Mouse (Mus musculus) stomach, postnatal 0 days (tissue): ENCODE results near the gene Dpy19l3. TPM values are rescaled to one million over a fixed set of nuclear protein-coding genes. Genes with fewer than 3 reads are reported as not detected.
A peak's percentile ranks its signal among the peaks of the same experiment; 100 is the strongest.

ENCODE experiments used
- ATAC-seq: fragments of 200-750 bp; cut with Nextera tagmentation; 2 replicates; pipeline ENCODE4 v1.8.0; 2017; ENCODE audit not compliant: low FRiP score, low TSS enrichment
- DNase-seq: peaks from one replicate; pipeline ENCODE4 v3.0.0-alpha.2; 2016; ENCODE audit warnings: low spot score
- H3K27ac ChIP-seq: fragments of 300-500 bp; sonication (generic); replicated peaks from 2 replicates; pipeline ENCODE4 v1.5.1; 2014; ENCODE audit warnings: mild to moderate bottlenecking, control low read depth
- H3K27me3 ChIP-seq: fragments of 300-500 bp; sonication (generic); 2 replicates; pipeline ENCODE4 v1.6.1; 2014; ENCODE audit warnings: low read length; ENCODE audit not compliant: control insufficient read depth, insufficient read depth
- H3K36me3 ChIP-seq: fragments of 300-500 bp; sonication (generic); 2 replicates; pipeline ENCODE4 v1.6.1; 2014; ENCODE audit warnings: low read length, mixed read lengths; ENCODE audit not compliant: control insufficient read depth, insufficient read depth
- H3K4me1 ChIP-seq: fragments of 300-500 bp; sonication (generic); replicated peaks from 2 replicates; pipeline ENCODE4 v1.6.1; 2014; ENCODE audit warnings: antibody characterized with exemption; ENCODE audit not compliant: control insufficient read depth, insufficient read depth
- H3K4me2 ChIP-seq: fragments of 300-500 bp; sonication (generic); replicated peaks from 2 replicates; pipeline ENCODE4 v1.6.1; 2014; ENCODE audit warnings: low read depth, mild to moderate bottlenecking, control low read depth, moderate library complexity
- H3K4me3 ChIP-seq: fragments of 300-500 bp; sonication (generic); 2 replicates; pipeline ENCODE4 v1.5.1; 2014; ENCODE audit warnings: low read depth, low read length, control low read depth
- H3K9ac ChIP-seq: fragments of 300-500 bp; sonication (generic); 2 replicates; pipeline ENCODE4 v1.6.1; 2014; ENCODE audit warnings: mild to moderate bottlenecking, low read length, control low read depth, mixed read lengths
- H3K9me3 ChIP-seq: fragments of 300-500 bp; sonication (generic); 2 replicates; pipeline ENCODE4 v1.6.1; 2016; ENCODE audit warnings: low read length; ENCODE audit not compliant: control insufficient read depth
- CTCF ChIP-seq: IDR thresholded peaks from 2 replicates; pipeline ENCODE4 v1.5.1; 2016; ENCODE audit warnings: antibody characterized with exemption, low read depth, mild to moderate bottlenecking, moderate library complexity
- EP300 ChIP-seq: optimal IDR thresholded peaks from 2 replicates; pipeline ENCODE3; 2016; ENCODE audit warnings: antibody characterized with exemption
- WGBS: fragments of 180-500 bp; shearing (Covaris S2); extraction: QIAGEN DNeasy Blood & Tissue Kit; methylation state at CpG from one replicate; pipeline ENCODE4 v1.1.7; 2014; 5-methylcytosine and 5-hydroxymethylcytosine counted together
- polyA plus RNA-seq: library from polyadenylated mRNA; unstranded; fragments of >200 nt; fragmentation: Nextera tagmentation; extraction: Ambion mirVana; gene quantifications from 2 replicates; pipeline ENCODE4 v1.2.1, GENCODE M21; 2015

Dpy19l3 gene
- 7.9 and 9.0 TPM in 2 replicates for polyA plus RNA-seq

DNA sequence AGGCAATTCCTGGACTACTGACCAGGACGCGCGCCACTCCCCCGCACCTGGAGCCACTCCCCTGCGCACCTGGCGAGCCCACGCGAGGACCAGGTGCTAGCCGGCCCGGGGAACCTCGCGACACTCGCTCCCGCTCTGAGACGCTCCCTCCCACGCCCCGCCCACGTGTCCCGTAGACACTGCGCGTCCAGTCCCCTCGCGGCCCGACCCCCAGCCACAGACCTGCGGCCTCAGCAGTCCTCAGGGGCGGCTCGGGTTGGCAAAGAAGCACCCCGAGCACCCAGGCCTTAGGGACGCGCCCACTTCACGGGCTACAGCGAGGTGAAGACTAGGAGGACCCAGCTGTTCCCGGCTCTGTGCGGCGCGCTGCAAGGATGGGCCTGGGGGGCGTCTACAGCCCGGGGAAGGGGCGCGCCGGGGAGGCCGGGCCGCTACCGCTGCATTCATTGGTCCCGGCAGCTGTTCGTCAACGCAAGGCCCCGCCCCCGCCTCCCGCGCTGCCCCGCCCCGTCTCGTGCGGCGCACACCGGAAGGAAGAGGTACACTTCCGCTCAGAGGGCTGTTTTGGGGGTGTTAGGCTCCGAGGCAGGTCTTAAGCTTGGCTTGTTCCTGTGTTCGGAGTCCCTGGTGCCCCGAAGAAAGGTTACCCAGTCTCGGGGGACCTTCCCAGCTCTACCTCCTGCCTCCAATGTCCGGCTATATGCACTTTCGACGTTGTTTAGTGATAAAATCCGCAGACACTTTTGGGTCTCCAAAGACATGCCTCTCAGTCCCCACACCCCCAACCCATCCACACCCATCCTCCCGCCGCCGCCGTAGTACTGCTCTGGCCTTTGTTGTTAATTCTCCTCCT lies at the start of gene Dpy19l3:
Gene Dpy19l3, minus strand, starts transcription at position 422 of the 853 bp plus-strand sequence.
- no peaks in the 10 kb centered on the region for H3K36me3 ChIP-seq
- H3K9me3 ChIP-seq = no peaks in the 10 kb centered on the region
- H3K4me3 ChIP-seq = peak within 1 kb of the TSS; percentile 83
- no peaks in the 10 kb centered on the region for H3K4me1 ChIP-seq
- ATAC-seq (peak; percentile 96), DNase-seq (peak; percentile 88)
- H3K27me3 ChIP-seq = no peaks in the 10 kb centered on the region
- H3K9ac ChIP-seq = peak within 1 kb of the TSS; percentile 77
- peak within 1 kb of the TSS; percentile 40; the same call in 1 of the 2 replicates for H3K27ac ChIP-seq
- H3K4me2 ChIP-seq = peak within 1 kb of the TSS; percentile 100
- WGBS = under 1% methylated on average over 67 of the region's 70 CpGs
- no peak for TF ChIP-seq EP300
- no peak for TF ChIP-seq CTCF

- TF ChIP-seq CTCF (no peak), EP300 (no peak)
- 24% methylated on average over 22 of the region's 26 CpGs for WGBS
- peak within 1 kb of the TSS; percentile 86 for H3K27ac ChIP-seq
Observed at GRCm38 (mm10) chr7:35802906-35803595, 48.8 kb upstream of the Dpy19l3 start, which contains the start of gene Zfp507. Zfp507 (minus strand) TSS chr7:35803003.

DNA sequence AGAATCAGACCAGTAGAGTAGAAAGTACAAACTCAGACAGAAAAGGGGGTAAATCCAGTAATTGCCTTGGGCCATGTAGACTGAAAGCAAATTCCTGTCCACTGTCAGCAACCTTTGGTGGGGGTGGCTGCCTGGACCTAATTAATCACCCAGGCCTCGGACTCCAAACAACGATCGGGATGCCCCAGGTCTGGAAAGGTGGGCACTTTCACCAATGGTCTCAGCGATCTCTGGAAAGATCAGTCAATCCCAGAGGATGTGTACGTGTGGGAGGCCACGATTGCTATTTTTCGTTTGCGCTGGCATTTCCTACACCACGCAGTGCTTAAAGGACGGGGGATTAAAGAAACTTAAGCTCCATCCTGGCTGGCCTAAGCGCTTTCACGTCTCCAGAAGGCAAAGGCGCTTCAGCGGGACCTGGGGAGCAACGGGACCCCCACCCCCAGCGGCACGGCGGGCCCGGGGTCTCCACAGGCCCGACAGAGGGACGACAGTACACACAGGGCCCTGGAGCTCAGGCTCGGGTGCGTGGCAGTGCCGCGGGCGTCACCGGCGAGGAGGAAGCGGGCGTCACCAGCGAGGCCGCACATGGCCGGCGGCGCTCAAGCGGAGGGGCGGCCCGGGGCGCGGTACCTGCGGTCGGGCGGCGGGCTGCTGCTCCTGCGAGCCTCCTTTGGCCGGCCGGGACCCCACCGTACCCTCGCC lies 48.1 kb upstream of the Dpy19l3 start:
- H3K9ac ChIP-seq = peak overlapping the region; percentile 97

More at GRCm38 (mm10) chr7:35802906-35803595, 48.8 kb upstream of the Dpy19l3 start, which contains the start of gene Zfp507:
- ATAC-seq (peak; percentile 95), DNase-seq (peak; percentile 92)
- H3K36me3 ChIP-seq = peaks cover 15% of the 10 kb centered on the region
- peak within 1 kb of the TSS; percentile 84 for H3K4me3 ChIP-seq
- peak within 1 kb of the TSS; percentile 92 for H3K4me2 ChIP-seq
- no peaks in the 10 kb centered on the region for H3K4me1 ChIP-seq
- H3K9ac ChIP-seq = peak within 1 kb of the TSS; percentile 97
- H3K27me3 ChIP-seq = no peaks in the 10 kb centered on the region
- H3K9me3 ChIP-seq = no peaks in the 10 kb centered on the region

DNA sequence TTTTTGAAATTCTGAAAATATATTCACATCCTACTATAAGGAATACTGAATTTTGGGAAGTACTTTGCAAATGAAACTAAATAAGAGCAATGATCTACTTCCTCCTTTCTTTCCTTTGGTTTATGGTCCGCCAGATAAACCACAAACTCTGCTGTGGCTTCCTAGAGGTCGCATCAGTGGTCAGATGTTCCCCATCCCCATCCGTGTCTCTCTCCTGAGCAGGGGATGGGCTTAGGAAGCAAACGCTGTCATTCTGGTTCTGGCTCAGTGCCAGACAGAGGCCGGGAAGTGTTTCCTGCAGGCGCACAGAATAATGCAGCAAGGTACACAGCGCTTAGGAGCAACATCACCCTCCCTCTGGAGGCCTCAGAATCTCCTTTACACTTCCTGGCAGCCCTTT lies 41.9 kb upstream of the Dpy19l3 start:
- H3K4me1 ChIP-seq = no peaks in the 10 kb centered on the region
- no peaks in the 10 kb centered on the region for H3K27me3 ChIP-seq
- WGBS = 52% methylated on average over 7 of the region's 7 CpGs
- peaks cover 30% of the 10 kb centered on the region for H3K36me3 ChIP-seq
- no peak overlapping the region for H3K4me3 ChIP-seq
- no peak overlapping the region for H3K4me2 ChIP-seq
- ATAC-seq (peak; percentile 63; the same call in 1 of the 2 replicates), DNase-seq (peak; percentile 35)
- H3K9me3 ChIP-seq = no peaks in the 10 kb centered on the region
- no peak overlapping the region for H3K9ac ChIP-seq
- TF ChIP-seq CTCF = no peak
- TF ChIP-seq EP300 = no peak
- H3K27ac ChIP-seq = no peak overlapping the region

More for the DNA sequence above, 48.1 kb upstream of the Dpy19l3 start:
- no peaks in the 10 kb centered on the region for H3K27me3 ChIP-seq
- H3K4me2 ChIP-seq = peak overlapping the region; percentile 92
- H3K36me3 ChIP-seq = peaks cover 15% of the 10 kb centered on the region
- H3K4me1 ChIP-seq = no peaks in the 10 kb centered on the region
- peak overlapping the region; percentile 84 for H3K4me3 ChIP-seq
- TF ChIP-seq EP300 (no peak), CTCF (no peak)
- DNase-seq (no peak), ATAC-seq (peak; percentile 91)
- H3K27ac ChIP-seq = peak overlapping the region; percentile 86
- H3K9me3 ChIP-seq = no peaks in the 10 kb centered on the region
- under 1% methylated on average over 49 of the region's 49 CpGs for WGBS

DNA sequence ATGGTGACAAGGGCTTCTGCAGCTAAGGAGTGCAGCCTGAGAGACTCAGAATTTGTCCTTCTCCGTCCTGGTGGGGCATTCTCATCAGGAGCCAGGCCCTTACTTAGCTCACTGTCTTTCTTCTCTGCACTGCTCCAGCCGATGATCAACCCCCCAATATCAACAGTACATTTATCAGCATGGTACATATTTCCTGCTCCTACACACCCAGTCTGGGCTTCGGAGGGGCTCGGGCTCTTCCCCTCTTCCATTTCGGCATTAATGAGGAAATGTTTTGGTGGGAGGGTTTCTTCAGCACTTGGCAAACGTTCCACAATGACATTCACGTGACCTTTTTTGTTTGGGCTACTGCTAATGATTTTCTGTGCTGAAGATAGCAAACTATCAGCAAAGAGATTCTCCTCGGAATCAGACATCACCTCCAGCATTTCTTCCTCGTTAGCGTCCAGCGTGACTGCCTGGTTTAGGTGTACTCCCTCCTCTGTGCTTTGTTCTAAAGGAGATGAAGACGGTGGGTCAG lies 40.0 kb upstream of the Dpy19l3 start:
- H3K4me3 ChIP-seq = no peak overlapping the region
- H3K27me3 ChIP-seq = no peaks in the 10 kb centered on the region
- TF ChIP-seq EP300 (no peak), CTCF (no peak)
- H3K36me3 ChIP-seq = peaks cover 29% of the 10 kb centered on the region
- no peaks in the 10 kb centered on the region for H3K9me3 ChIP-seq
- H3K9ac ChIP-seq = no peak overlapping the region
- no peak overlapping the region for H3K4me2 ChIP-seq
- H3K27ac ChIP-seq = no peak overlapping the region
- no peaks in the 10 kb centered on the region for H3K4me1 ChIP-seq
- WGBS = 65% methylated on average over 12 of the region's 12 CpGs
- DNase-seq (no peak), ATAC-seq (no peak)
